Mouse (Mus musculus) embryonic facial prominence, embryonic 15.5 days (tissue): ENCODE data around the gene Slco3a1. TPM values are rescaled to one million over a fixed set of nuclear protein-coding genes. Genes with fewer than 3 reads are reported as not detected.

Source experiments
- ATAC-seq: fragments of 200-750 bp; cut with Nextera tagmentation; 2 replicates; pipeline ENCODE4 v1.8.0; 2017; ENCODE audit warnings: low read depth, moderate TSS enrichment; ENCODE audit not compliant: insufficient number of reproducible peaks, low FRiP score, low TSS enrichment
- H3K27ac ChIP-seq: fragments of 300-500 bp; sonication (generic); replicated peaks from 2 replicates; pipeline ENCODE4 v1.5.1; 2015; ENCODE audit warnings: mild to moderate bottlenecking, inconsistent platforms
- H3K27me3 ChIP-seq: fragments of 300-500 bp; sonication (generic); 2 replicates; pipeline ENCODE4 v1.6.1; 2015; ENCODE audit warnings: inconsistent platforms
- H3K36me3 ChIP-seq: fragments of 300-500 bp; sonication (generic); 2 replicates; pipeline ENCODE4 v1.6.1; 2015; ENCODE audit warnings: mild to moderate bottlenecking, inconsistent platforms
- H3K4me1 ChIP-seq: fragments of 300-500 bp; sonication (generic); 2 replicates; pipeline ENCODE4 v1.6.1; 2015; ENCODE audit warnings: inconsistent platforms
- H3K4me2 ChIP-seq: fragments of 300-500 bp; sonication (generic); replicated peaks from 2 replicates; pipeline ENCODE4 v1.6.1; 2015; ENCODE audit warnings: mild to moderate bottlenecking, inconsistent platforms
- H3K4me3 ChIP-seq: fragments of 300-500 bp; sonication (generic); replicated peaks from 2 replicates; pipeline ENCODE4 v1.5.1; 2015; ENCODE audit warnings: mild to moderate bottlenecking, inconsistent platforms
- H3K9ac ChIP-seq: fragments of 300-500 bp; sonication (generic); 2 replicates; pipeline ENCODE4 v1.6.1; 2015; ENCODE audit warnings: inconsistent platforms
- H3K9me3 ChIP-seq: fragments of 300-500 bp; sonication (generic); replicated peaks from 2 replicates; pipeline ENCODE4 v1.6.1; 2016; ENCODE audit warnings: inconsistent platforms
- WGBS: fragments of 180-500 bp; shearing (Covaris S2); methylation state at CpG from one replicate; pipeline ENCODE4 v1.1.7; 2015; 5-methylcytosine and 5-hydroxymethylcytosine counted together
- polyA plus RNA-seq: library from polyadenylated mRNA; unstranded; fragments of >200 nt; fragmentation: Nextera tagmentation; extraction: Ambion mirVana; gene quantifications from 2 replicates; pipeline ENCODE4 v1.2.1, GENCODE M21; 2015

The Slco3a1 gene
- polyA plus RNA-seq, 1 experiment from 2014 or later, result 20.5 TPM

- no peak overlapping the region for H3K4me2 ChIP-seq
- H3K36me3 ChIP-seq, result no peaks in the 10 kb centered on the region
- no peak overlapping the region for H3K27ac ChIP-seq
- H3K9ac ChIP-seq, result no peak overlapping the region
- no peaks in the 10 kb centered on the region for H3K27me3 ChIP-seq
- no peaks in the 10 kb centered on the region for H3K4me1 ChIP-seq
- no peak overlapping the region for H3K4me3 ChIP-seq
- ATAC-seq, result no peak
- H3K9me3 ChIP-seq, result no peaks in the 10 kb centered on the region
- WGBS, result 81% methylated on average over 8 of the region's 8 CpGs
Observed at GRCm38 (mm10) chr7:74340419-74340954, 214.1 kb downstream of the Slco3a1 start.

DNA sequence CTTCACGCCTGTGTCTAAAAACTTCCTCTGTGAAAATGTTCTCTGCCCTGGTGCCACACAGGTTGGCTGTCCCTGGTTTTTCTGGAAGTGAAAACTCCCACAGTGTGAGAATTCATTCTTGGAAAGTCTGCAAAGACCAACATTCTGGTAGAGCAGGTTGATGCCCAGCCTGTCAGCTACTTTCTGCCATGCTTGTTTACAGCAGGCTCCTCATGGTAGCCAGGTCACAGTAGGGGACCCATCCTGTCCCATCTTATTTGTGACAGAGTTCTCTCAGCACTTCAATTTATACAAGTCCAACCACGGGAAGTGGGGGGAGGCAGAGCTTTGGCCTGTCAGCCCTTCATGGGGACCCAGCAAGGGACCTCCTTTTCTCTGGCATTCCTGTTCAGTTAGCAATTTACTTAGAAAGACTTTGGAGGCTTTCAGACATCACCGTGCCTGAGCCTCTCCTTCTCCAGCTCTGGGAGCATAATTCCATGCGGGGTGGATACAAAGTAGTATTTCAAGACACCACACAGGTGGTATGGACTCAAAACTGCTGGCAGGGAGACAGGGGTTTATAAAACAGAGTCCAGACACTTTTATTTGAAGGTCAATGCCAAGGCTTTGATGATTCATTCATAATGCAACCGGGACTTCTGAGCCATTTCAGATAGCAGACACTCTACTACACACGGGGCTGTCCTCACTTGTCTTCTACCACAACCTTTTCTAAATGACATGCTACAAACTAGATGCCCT lies 216.7 kb downstream of the Slco3a1 start:
- Histone ChIP-seq H3K27ac (no peak overlapping the region), H3K4me2 (no peak overlapping the region), H3K4me1 (no peaks in the 10 kb centered on the region), H3K9ac (no peak overlapping the region), H3K27me3 (no peaks in the 10 kb centered on the region), H3K4me3 (no peak overlapping the region), H3K9me3 (no peaks in the 10 kb centered on the region), H3K36me3 (no peaks in the 10 kb centered on the region)
- 64% methylated on average over 6 of the region's 6 CpGs for WGBS
- no peak for ATAC-seq

DNA sequence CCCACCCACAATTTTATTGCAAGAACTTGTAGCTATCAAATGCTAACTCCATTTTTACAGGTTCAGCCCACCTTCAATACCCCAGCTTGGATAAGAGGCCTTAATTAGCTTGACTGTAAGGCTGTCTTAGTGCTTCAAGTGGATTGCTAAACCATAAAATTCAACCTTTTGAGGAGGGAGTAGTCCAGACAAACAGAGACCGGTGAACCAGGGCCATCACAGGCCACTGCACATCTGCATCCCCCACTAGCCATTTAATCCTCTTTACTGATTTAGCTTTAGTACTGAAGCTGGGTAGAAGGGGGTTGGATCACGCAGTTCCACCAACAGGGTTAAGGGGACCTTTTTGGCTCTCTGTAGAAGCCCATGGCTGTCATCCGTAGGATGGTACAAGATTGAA lies 222.3 kb downstream of the Slco3a1 start:
- Histone ChIP-seq H3K27ac (no peak overlapping the region), H3K36me3 (no peaks in the 10 kb centered on the region), H3K4me1 (0 out of 2 replicates have a peak, but pooled peaks cover 5% of the 10 kb centered on the region), H3K9me3 (no peaks in the 10 kb centered on the region), H3K27me3 (no peaks in the 10 kb centered on the region), H3K4me2 (no peak overlapping the region), H3K4me3 (no peak overlapping the region), H3K9ac (no peak overlapping the region)
- no peak for ATAC-seq
- WGBS, result 88% methylated on average over 3 of the region's 3 CpGs

- Histone ChIP-seq H3K9me3 (no peaks in the 10 kb centered on the region), H3K27me3 (no peaks in the 10 kb centered on the region), H3K36me3 (no peaks in the 10 kb centered on the region), H3K9ac (no peak overlapping the region), H3K4me1 (0 out of 2 replicates have a peak, but pooled peaks cover 5% of the 10 kb centered on the region), H3K4me2 (no peak overlapping the region), H3K4me3 (no peak overlapping the region), H3K27ac (0 out of 2 replicates have a peak overlapping the region, but pooled peaks have one; percentile 48)
- ATAC-seq, result peak; percentile 69
- 43% methylated on average over 7 of the region's 7 CpGs for WGBS
Observed at GRCm38 (mm10) chr7:74330858-74331726, 223.5 kb downstream of the Slco3a1 start.

GRCm38 (mm10) chr7:74330117-74330857 lies 224.3 kb downstream of the Slco3a1 start:
- WGBS, result 55% methylated on average over 7 of the region's 7 CpGs
- ATAC-seq, result peak; percentile 47
- H3K27me3 ChIP-seq, result no peaks in the 10 kb centered on the region
- H3K9ac ChIP-seq, result no peak overlapping the region
- no peak overlapping the region for H3K4me3 ChIP-seq
- no peak overlapping the region for H3K4me2 ChIP-seq
- 0 out of 2 replicates have a peak overlapping the region, but pooled peaks have one; percentile 48 for H3K27ac ChIP-seq
- no peaks in the 10 kb centered on the region for H3K36me3 ChIP-seq
- H3K9me3 ChIP-seq, result no peaks in the 10 kb centered on the region
- H3K4me1 ChIP-seq, result 0 out of 2 replicates have a peak, but pooled peaks cover 6% of the 10 kb centered on the region

DNA sequence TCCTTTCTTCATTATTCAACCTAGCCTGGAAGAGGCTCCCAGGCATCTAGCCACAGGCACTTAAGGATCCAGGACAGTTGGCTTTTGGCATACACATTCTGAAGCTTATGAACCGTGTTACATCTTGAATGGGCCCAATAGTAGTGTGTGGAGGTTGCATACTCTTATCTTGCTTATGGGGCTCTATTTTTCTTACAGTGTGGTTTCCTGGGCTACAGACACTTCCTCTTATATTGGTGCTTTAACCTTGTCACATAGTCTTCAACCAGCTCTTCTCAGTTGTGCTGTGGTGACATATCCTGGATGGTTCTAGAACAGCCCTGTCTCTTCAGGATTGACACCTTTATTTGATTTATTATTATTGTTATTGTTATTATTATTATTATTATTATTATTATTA lies 225.6 kb downstream of the Slco3a1 start:
- Histone ChIP-seq H3K9ac (no peak overlapping the region), H3K4me3 (no peak overlapping the region), H3K4me1 (peaks cover 18% of the 10 kb centered on the region), H3K27ac (no peak overlapping the region), H3K4me2 (no peak overlapping the region), H3K9me3 (no peaks in the 10 kb centered on the region), H3K36me3 (no peaks in the 10 kb centered on the region), H3K27me3 (no peaks in the 10 kb centered on the region)
- ATAC-seq, result no peak
- WGBS, result 93% methylated on average over 1 of the region's 1 CpGs

GRCm38 (mm10) chr7:74327716-74328115 lies 226.9 kb downstream of the Slco3a1 start:
- Histone ChIP-seq H3K4me1 (peaks cover 23% of the 10 kb centered on the region), H3K4me3 (no peak overlapping the region), H3K4me2 (no peak overlapping the region), H3K9ac (no peak overlapping the region), H3K27me3 (no peaks in the 10 kb centered on the region), H3K9me3 (no peaks in the 10 kb centered on the region), H3K36me3 (no peaks in the 10 kb centered on the region), H3K27ac (no peak overlapping the region)
- no peak for ATAC-seq
- WGBS, result 80% methylated on average over 5 of the region's 5 CpGs

- Histone ChIP-seq H3K9ac (no peak overlapping the region), H3K4me2 (no peak overlapping the region), H3K4me1 (peaks cover 18% of the 10 kb centered on the region), H3K27ac (no peak overlapping the region), H3K36me3 (no peaks in the 10 kb centered on the region), H3K4me3 (no peak overlapping the region), H3K27me3 (no peaks in the 10 kb centered on the region), H3K9me3 (no peaks in the 10 kb centered on the region)
- WGBS, result 30% methylated on average over 8 of the region's 8 CpGs
- ATAC-seq, result peak; percentile 78
Observed at GRCm38 (mm10) chr7:74325052-74325451, 229.5 kb downstream of the Slco3a1 start.

DNA sequence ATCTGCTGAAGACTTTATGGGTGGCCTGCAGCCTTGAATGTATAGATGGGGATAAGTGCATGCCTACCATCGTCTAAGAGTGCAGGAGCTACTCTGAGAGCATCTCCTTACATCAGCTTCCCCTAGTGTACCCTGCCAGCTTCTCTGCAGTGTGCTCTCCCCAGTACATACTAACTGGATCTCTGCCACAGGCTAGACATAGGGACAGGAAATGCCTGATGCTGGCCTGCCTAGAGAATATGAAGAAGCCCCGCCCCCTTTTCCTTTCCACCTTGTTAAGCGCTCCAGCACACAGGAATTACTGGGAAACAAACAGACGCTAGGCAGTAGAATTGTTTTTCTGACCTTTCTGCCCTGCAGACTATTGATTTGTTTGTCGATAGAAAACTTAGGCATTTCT lies 230.9 kb downstream of the Slco3a1 start:
- H3K27me3 ChIP-seq, result no peaks in the 10 kb centered on the region
- no peak overlapping the region for H3K4me3 ChIP-seq
- no peaks in the 10 kb centered on the region for H3K36me3 ChIP-seq
- H3K9me3 ChIP-seq, result no peaks in the 10 kb centered on the region
- ATAC-seq, result no peak
- peaks cover 18% of the 10 kb centered on the region for H3K4me1 ChIP-seq
- H3K27ac ChIP-seq, result no peak overlapping the region
- H3K9ac ChIP-seq, result no peak overlapping the region
- no peak overlapping the region for H3K4me2 ChIP-seq
- WGBS, result 50% methylated on average over 5 of the region's 5 CpGs

GRCm38 (mm10) chr7:74323194-74323593 lies 231.4 kb downstream of the Slco3a1 start:
- no peak overlapping the region for H3K4me3 ChIP-seq
- no peaks in the 10 kb centered on the region for H3K27me3 ChIP-seq
- H3K9me3 ChIP-seq, result no peaks in the 10 kb centered on the region
- no peaks in the 10 kb centered on the region for H3K36me3 ChIP-seq
- peaks cover 18% of the 10 kb centered on the region for H3K4me1 ChIP-seq
- no peak for ATAC-seq
- no peak overlapping the region for H3K4me2 ChIP-seq
- no peak overlapping the region for H3K9ac ChIP-seq
- H3K27ac ChIP-seq, result no peak overlapping the region

DNA sequence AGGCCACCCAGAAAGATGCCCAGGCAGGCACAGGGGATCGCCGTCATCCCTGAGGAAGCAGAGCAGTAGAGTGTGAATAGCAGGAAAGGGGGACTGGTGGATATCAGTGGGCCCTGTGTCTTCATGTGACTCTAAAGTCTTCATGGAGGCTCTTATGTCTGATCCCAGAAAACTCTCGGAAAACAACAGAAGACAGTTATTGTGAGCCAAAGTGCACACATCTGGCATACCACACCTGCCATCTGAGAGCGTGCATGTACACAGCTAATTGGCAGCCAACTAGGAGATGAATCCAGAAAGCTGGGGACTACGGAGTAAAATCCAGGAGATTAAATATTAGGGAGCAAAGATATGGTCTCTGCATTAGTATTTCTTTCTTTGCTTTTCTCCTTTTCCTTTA lies 233.9 kb downstream of the Slco3a1 start:
- H3K4me3 ChIP-seq, result no peak overlapping the region
- 79% methylated on average over 5 of the region's 5 CpGs for WGBS
- no peak overlapping the region for H3K9ac ChIP-seq
- H3K27ac ChIP-seq, result no peak overlapping the region
- peaks cover 29% of the 10 kb centered on the region for H3K4me1 ChIP-seq
- H3K36me3 ChIP-seq, result no peaks in the 10 kb centered on the region
- no peak overlapping the region for H3K4me2 ChIP-seq
- H3K9me3 ChIP-seq, result no peaks in the 10 kb centered on the region
- no peak for ATAC-seq
- no peaks in the 10 kb centered on the region for H3K27me3 ChIP-seq
